Mouse (Mus musculus) small intestine, adult 2 months (tissue): ENCODE measurements around the gene Itprid2.

ENCODE experiments used
- CTCF ChIP-seq: fragments of 200-500 bp; IDR thresholded peaks from 2 replicates; pipeline ENCODE4 v1.5.1; 2012; ENCODE audit warnings: low read depth, mild to moderate bottlenecking, control low read depth, inconsistent platforms, low read length, moderate library complexity, mixed read lengths; ENCODE audit not compliant: insufficient replicate concordance, insufficient read length; ENCODE audit errors: extremely low read depth
- POLR2A ChIP-seq: fragments of 200-500 bp; IDR thresholded peaks from 2 replicates; pipeline ENCODE4 v1.6.1; 2012; ENCODE audit warnings: low read depth, mild to moderate bottlenecking, control low read depth, inconsistent platforms, low read length, moderate library complexity

GRCm38 (mm10) chr2:79652502-79652901 lies 17.4 kb downstream of the Itprid2 start:
- TF ChIP-seq POLR2A (no peak), CTCF (no peak)
